Mouse (Mus musculus) cerebellum, adult (tissue): Measurements from ENCODE around the gene Nes.

ENCODE experiments used
- ATAC-seq: cut with Nextera tagmentation; 2 replicates; pipeline ENCODE4 v1.9.2; 2017; ENCODE audit warnings: mild to moderate bottlenecking, moderate library complexity, mixed read lengths; ENCODE audit not compliant: insufficient number of reproducible peaks, low FRiP score, low TSS enrichment

Nes gene

DNA sequence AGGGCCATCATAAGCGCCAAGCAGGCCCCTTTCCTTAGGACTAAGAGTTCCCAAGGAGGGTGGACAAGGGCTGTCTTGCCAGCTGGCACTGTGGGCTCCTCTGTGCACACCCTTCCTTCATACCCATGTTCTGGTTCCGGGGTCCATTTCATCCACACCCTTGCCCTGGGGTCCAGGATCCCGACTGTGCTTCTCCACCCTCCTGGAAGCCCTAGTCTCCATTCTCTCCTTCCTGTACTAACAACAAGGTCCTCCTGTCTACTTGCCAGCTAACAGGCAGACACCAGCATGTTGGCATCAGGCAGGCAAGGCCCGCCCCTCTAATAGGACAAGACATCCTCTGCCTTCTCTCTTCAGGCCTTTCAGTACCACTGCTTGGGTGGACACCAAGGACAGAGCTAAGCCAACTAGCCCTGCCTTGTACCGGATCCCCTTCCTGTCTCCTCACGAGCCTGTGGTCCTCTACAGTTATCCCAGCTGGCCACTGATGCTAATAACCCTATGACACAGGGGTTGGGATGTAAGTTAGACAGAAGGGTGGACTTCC lies 10.4 kb downstream of the Nes start:
- ATAC-seq: no peak

- no peak for ATAC-seq
Observed at GRCm38 (mm10) chr3:87981894-87982835, 11.3 kb downstream of the Nes start.

- no peak for ATAC-seq
Observed at GRCm38 (mm10) chr3:87982836-87983601, 12.1 kb downstream of the Nes start.

DNA sequence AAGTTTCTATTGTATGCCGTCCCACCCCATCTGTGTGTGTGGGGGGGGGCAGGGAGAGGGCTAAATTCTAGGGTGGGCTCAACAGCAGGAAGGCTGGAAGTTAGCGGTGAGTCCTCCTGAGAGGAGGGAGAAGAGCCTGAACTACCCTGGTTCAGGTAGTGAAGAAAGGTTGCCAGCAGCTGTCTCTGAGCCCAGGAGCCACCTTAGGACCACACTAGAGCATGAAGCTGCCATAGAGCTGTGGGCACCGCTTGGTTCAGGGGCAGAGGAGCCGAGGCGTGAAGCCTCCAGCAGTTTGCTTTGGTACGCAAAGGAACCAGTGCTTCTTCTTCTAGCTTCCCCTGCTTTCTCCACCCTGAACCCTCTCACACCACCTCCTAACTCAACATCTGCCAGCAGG lies 12.7 kb downstream of the Nes start:
- ATAC-seq: no peak

DNA sequence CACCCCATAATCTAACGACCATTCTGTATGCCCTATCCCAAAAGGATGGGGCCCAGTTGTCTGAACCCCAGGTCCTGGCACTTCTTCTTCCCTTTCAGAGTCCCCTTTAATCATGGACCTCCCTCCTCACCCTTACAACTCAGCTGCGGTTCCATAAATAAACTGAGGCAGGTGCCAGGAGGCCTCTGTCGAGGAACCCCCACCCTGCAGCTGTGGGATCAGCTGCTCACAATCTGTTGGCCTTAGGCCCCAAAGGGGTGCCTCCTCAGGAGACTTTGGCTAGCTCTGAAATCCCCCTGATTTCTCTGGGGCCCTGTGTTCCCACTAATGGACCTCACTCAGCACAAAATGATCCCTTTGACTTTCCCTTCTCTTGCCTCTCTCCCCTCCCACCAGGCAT lies 13.2 kb downstream of the Nes start:
- ATAC-seq: no peak

DNA sequence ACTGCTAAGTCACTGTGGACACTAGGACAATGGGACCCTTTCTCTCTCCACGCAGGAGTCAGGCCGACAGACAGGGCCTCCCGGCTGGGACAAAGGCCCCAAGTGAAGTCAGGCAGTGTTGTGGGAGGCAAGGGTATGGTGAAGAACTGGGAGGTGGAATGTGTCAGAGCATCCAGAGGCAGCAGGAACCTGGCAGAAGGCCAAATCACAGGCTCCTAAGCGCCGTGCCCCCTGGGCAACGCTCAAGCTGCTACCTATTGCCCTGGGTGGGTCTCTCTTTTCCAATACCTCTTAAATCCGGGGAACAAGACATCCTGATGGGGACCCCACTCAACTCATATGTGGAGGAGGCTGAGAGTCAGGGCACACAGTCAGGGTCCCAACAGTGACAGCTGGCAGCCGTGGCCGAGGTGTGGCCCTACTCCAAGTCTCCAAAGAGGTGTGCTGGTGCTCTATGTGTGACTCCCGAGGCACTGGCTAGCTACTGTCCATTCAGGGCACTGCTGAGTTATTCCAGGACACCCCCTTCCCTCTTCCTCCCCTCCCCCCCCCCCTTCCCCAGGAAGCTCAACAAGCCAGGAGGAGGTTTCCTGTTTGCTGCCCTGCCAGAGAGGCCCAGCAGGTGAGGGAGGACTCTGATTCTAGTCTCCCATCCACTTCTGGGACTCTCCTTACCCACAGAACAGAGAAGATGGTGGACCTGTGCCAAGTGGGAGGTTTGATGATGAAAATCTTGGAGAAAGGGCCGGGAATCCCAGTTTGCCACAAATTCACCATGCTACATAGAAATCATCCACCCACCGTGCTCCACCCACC lies 14.8 kb downstream of the Nes start:
- ATAC-seq: no peak

- peak; percentile 74 for ATAC-seq
Observed at GRCm38 (mm10) chr3:87986868-87987267, 16.0 kb downstream of the Nes start.

- no peak for ATAC-seq
Observed at GRCm38 (mm10) chr3:87987633-87988032, 16.8 kb downstream of the Nes start.

DNA sequence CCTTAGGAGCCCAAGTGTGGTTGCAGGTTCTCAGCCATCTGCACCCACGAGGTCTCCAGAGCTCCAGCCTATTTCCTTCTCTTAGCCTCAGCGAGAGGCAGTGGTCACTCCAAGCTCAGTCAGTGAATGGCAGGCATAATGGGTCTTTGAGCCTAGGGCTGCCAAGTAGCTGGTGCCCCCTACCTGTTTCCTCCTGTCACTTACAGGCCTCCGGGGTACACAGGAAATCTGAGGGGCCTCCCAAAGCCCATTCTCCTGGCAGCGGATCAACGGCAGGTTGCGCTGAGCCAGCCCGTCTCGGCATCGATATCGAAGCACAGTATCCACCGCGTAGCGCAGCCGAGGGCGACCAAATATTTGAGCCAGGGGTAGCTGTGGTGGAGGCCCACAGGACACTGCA lies 17.2 kb downstream of the Nes start:
- ATAC-seq: no peak

DNA sequence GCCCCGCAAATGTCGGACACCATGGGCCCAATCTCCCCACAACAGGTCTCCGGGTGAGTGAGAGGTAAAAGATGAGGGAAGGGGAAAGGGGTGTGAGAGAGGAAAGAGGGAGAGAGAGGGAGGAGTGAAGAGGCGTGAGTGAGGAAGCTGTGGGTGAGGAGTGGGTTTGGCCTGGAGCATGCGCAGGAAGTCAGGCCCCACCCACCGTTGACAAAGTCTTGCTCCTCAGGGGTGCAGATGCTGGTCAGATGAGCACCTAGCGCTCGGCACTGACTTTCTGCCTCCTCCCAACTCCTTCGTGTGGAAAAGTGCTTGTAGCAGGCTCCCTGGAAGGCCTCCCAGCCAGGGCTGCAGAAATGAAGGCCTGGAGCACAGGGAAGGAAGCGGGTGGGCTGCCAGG lies 19.1 kb downstream of the Nes start:
- no peak for ATAC-seq

DNA sequence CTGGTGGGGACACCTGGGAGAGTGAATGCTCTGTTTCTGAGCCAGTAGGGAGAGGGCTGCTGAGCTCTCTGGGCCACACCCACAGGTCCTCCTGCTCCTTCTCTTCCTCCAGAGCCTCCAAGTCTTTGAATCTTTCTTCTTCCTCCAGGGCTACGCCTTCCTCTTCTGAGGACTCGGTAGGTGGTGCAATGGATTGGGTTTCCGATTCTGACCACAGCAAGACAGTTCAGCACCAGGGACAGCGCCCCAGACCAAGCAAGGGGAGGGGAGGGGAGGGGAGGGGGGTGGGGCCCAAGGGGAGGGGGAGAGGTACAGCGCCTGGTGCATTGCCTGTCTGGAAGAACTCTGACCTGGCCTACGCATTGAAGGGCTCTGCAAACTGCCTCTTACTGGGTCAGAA lies 22.6 kb downstream of the Nes start:
- ATAC-seq: no peak

GRCm38 (mm10) chr3:87995331-87995730 lies 24.5 kb downstream of the Nes start:
- no peak for ATAC-seq

DNA sequence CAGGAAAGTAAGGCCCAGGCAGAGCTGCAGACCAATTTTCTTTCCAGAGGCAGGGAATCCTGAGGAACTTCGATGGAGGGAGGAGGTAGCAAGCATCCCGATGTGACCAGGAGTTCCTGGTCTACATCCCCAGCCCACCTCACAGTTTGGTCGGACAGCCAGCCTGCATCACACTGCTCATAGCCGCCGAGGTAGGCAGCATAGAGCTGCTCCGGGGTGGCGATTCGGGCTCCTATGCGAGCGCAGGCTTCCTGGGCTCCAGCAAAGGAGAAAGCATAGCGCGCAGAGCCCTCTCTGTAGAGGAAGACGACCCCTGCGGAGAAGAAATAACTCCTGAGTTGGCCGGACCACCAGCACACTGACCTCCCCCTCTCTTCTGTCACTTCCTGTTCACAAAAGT lies 25.5 kb downstream of the Nes start:
- ATAC-seq: no peak

- ATAC-seq: no peak
Observed at GRCm38 (mm10) chr3:87996971-87997614, 26.2 kb downstream of the Nes start.

DNA sequence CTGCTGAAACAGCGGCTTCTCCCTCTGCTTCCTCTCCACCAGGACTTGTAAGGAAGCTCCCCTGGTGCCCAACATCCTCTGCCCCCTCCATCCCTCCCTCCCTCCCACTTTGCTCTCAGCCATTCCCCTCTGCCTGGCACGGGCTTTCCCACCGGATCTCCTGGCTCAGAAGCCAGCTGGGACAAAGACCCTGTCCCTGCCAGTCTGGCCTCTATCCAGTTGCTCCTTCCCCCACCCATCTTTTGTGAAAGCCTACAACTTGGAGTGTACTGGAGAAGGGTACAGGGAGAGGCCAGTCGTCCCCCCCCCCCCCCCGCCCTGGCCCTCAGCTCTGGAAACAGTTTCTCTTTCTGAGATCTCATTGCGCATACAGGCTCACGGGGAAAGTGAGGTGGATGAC lies 27.9 kb downstream of the Nes start:
- no peak for ATAC-seq

DNA sequence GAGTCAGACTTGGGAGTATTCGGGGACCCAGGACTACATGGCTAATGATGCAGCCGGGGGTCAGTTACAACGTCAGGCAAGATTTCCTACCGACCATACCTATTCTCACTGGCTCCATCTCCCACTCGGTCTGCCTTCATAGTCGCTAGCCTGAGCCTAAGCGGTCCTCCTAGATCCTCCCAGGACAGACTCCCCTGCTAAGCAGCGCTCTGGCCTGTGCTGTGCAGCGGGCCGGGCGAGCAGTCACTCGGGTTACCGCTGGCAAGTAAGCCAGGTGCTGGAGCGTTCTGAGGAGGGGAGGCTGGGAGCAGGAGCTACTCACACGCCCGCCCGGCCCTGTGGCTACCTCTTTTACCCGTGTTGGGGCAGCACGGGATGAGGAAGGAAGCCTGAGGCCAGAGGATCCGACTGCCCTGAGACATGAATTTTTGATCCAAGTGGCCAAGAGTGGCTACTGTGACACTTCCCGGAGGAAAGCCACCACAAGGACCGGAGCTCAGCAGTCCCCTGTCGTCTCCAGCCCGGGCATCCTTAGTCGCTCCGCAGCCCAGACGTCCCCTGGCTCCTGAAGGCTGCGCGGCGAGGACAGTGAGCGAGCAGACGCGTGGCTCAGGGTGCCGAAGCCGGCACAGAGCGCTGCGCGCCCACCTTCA lies 28.5 kb downstream of the Nes start:
- no peak for ATAC-seq

DNA sequence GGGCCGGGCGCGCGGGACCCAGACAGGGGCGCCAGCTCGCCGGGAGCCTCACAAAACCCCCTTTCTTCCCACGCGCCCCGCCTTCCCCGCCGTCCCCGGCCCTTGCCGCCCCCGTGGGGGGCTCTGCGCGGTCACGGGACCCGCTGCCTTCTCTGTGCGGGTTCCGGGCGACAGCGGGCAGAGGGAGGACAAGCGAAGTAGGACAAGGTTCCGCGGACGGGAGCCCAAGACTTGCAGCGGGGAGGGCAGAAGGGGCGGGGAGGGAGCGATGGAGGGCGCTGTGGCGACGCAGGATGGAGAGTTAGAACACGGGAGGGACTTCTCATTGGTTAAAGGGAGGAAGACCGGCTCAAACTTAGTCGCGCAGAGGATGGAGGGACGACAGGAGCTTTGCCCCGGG lies 29.3 kb downstream of the Nes start, which contains the start of gene Bcan:
Gene Bcan (minus strand): TSS at position 50 of the 400 bp plus-strand sequence.
- ATAC-seq: peak; percentile 57; the same call in 1 of the 2 replicates

DNA sequence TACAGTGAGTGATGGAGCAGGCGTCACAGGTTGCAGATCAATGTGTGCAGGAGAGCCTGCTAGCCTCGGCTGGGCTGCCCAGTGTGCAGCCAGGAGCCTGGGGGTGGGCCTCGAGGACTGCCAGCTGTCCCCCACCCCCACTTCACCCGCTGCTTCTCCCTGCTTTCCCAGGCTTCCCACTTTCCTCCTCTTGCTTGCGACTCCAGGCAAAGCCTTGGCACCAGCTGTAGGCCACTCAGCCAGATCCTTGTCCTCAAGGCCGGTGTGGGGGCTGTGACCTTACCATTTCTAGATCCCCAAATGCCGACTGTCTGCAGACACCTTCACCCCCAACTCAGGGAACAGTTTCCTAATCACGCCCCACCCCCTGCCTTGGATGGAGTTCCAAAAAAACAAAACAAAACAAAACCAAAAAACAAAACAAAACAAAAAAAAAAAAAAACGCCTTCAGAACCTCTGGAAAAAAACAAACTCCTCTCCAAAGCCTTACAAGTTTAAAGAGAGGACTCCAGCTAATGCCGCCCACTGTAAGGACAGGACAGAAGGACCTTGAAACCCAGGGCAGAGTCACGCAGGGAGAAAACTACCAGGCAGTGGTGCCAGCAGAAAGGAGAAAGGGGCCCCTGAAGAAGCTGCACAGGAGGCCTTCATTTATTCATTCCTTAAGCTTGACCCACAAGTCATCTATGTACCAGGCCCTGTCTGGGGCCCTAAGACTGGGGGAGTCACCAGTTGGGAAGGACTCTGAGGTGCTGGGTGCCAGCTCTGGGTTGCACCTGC lies 30.1 kb downstream of the Nes start:
- no peak; the same call in 1 of the 2 replicates for ATAC-seq
